23 mouse cellular contexts compared by ENCODE assay signal in the genomic region with DNA sequence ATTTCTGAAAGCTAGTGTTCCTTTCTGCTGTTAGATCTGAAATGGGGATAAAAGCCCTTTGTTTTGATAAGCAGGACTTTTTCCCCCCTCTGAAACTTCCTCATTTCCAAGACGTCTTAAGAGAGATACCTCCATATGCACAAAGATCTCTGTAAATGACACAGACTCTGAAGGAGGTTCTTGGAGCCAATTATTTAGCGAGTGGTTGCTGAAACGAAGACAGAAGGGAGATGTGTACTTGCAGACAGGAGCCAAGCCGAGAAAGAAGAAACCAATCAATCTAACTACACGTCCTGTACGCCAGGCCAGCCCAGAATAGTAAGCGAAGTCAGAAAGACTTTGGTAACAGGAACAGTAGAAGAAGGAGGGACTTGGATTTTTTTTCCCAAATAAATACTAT.
A peak's percentile ranks its signal among the peaks of the same experiment; 100 is the strongest.
DNase-seq lines count a peak whose midpoint lies in the region; ATAC-seq and TF ChIP-seq lines count a peak whose summit lies in the region.
"Had no signal": no experiment of that assay in that cellular context is flagged by ENCODE, and none has a peak within 500 bp of the region (broad histone marks: within the 10 kb centered on the region; RNA-seq: fewer than 3 reads in every experiment).

No protein-coding gene starts in this region.

- no peak overlapping the region for H3K9ac ChIP-seq in neural tube, embryonic 11.5 days (ENCODE audit: low read length)
- H3K9ac ChIP-seq: embryonic facial prominence, embryonic 15.5 days; heart, embryonic 13.5 days; kidney, embryonic 15.5 days; liver, embryonic 14.5 days had no signal

- no peak for TF ChIP-seq CTCF in gastrocnemius, adult 2 months (IDR thresholded peaks at IDR 0.05)
- no peak for TF ChIP-seq CTCF in layer of hippocampus, adult 2 months (conservative IDR thresholded peaks at IDR 0.05)

- H3K4me1 ChIP-seq in neural tube, embryonic 11.5 days (ENCODE audit: control insufficient read depth, insufficient read depth, low read length) = peaks cover 52% of the 10 kb centered on the region

- H3K27me3 ChIP-seq in neural tube, embryonic 11.5 days (ENCODE audit: control insufficient read depth, insufficient read depth, low read length) = no peaks in the 10 kb centered on the region
- H3K27me3 ChIP-seq: CH12.LX; embryonic facial prominence, embryonic 15.5 days; heart, embryonic 13.5 days; kidney, embryonic 15.5 days had no signal

- H3K36me3 ChIP-seq in neural tube, embryonic 11.5 days (ENCODE audit: control insufficient read depth, insufficient read depth, low read length) = no peaks in the 10 kb centered on the region
- H3K36me3 ChIP-seq: embryonic facial prominence, embryonic 15.5 days; heart, embryonic 13.5 days; kidney, embryonic 15.5 days had no signal

- no peak overlapping the region for H3K4me3 ChIP-seq in gastrocnemius, adult 2 months
- no peak overlapping the region for H3K4me3 ChIP-seq in layer of hippocampus, adult 2 months
- no peak overlapping the region for H3K4me3 ChIP-seq in neural tube, embryonic 11.5 days (ENCODE audit: low read depth, low read length)
- H3K4me3 ChIP-seq: embryonic facial prominence, embryonic 15.5 days; heart, embryonic 13.5 days; kidney, embryonic 15.5 days; megakaryocyte, embryonic 14.5 days had no signal

- H3K9me3 ChIP-seq in neural tube, embryonic 11.5 days (ENCODE audit: control insufficient read depth, low read length) = no peaks in the 10 kb centered on the region
- H3K9me3 ChIP-seq: embryonic facial prominence, embryonic 15.5 days; heart, embryonic 13.5 days; kidney, embryonic 15.5 days; megakaryocyte, embryonic 14.5 days had no signal

- H3K27ac ChIP-seq in gastrocnemius, adult 2 months = peak overlapping the region; percentile 87
- H3K27ac ChIP-seq in layer of hippocampus, adult 2 months = peak overlapping the region; percentile 87
- 0 out of 2 replicates have a peak overlapping the region, but pooled peaks have one; percentile 9 for H3K27ac ChIP-seq in neural tube, embryonic 11.5 days (ENCODE audit: low read depth, low read length)
- H3K27ac ChIP-seq: embryonic facial prominence, embryonic 15.5 days; heart, embryonic 13.5 days; kidney, embryonic 15.5 days; liver, embryonic 14.5 days had no signal

- H3K4me2 ChIP-seq in neural tube, embryonic 11.5 days (ENCODE audit: low read depth) = no peak overlapping the region
- H3K4me2 ChIP-seq: embryonic facial prominence, embryonic 15.5 days; heart, embryonic 13.5 days; kidney, embryonic 15.5 days had no signal

- WGBS in neural tube, embryonic 11.5 days = 62% methylated on average over 7 of the region's 7 CpGs

- DNase-seq in gastrocnemius, adult 2 months = peak; percentile 33
- no peak for DNase-seq in gastrocnemius, postnatal 14 days
- no peak for DNase-seq in layer of hippocampus, adult 2 months (ENCODE audit: low spot score in 2 of 2)
- DNase-seq in layer of hippocampus, adult 9-10 months (ENCODE audit: low spot score) = no peak
- DNase-seq in neural tube, embryonic 11.5 days (ENCODE audit: low spot score) = no peak
- DNase-seq in neural tube, embryonic 10.5 days (ENCODE audit: extremely low spot score, low spot score) = no peak
- DNase-seq in frontal cortex, adult 2 months (ENCODE audit: extremely low spot score in 1 of 2, low spot score in 1 of 2) = no peak
- DNase-seq: adrenal gland, postnatal 36 days; cerebellum, adult 18-20 months; cerebellum, postnatal 36 days; heart, postnatal 36 days; kidney, postnatal 4 days; lung, postnatal 10 days; retina, postnatal 1 day; thymus, adult 2 months had no signal

- no peak for ATAC-seq in neural tube, embryonic 11.5 days (ENCODE audit: insufficient read depth, low FRiP score, low TSS enrichment)
- no peak for ATAC-seq in megakaryocyte, adult 5-6 weeks (ENCODE audit: poor library complexity, severe bottlenecking)
- ATAC-seq: intestine, postnatal 0 days had no signal

- intact Hi-C loops in gastrocnemius, adult 2 months (cut with DNase I) = no loop called here
- intact Hi-C loops in gastrocnemius, postnatal 14 days (cut with DNase I; ENCODE audit: low total_unique reads) = no loop called here

Comparison
In these comparisons a context has a peak if more than half of its experiments do, and no peak if none do; other contexts are left out.
1. H3K27ac ChIP-seq: peak in every context shown above with its lines; median percentile 87 in gastrocnemius, adult 2 months; 87 in layer of hippocampus, adult 2 months; 9 in neural tube, embryonic 11.5 days.